Comparison of ENCODE assay signal across 35 mouse cellular contexts in the genomic region with DNA sequence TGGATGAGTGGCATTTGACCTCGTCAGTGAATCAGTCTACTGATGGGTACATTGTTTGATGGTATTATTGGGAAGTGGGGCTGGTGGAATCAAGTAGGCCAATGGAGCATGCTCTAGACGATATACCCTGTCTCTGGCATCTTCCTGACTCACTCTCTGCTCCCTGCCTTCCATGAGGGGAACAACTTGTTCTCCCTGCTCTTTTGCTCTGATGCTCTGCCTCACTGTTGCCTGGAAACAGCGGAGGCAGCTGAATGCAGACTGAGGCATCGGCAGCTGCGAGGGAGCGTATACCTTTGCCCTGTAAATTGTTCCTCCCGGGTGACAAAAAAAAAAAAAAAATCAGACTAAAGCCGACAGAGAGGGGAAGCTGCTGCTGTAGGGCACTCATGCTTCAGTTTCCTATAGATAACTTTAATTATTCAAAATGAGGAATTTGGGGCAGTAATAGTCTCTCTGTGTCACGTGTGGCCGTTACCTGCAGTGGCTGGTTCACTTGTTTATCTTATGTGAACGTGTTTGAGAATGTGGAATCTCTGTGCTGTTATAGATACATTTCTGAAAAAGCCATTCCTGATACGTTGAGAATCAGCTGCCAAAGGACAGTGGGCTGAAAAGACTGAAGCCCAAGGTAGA. TPM values are rescaled to one million over a fixed set of nuclear protein-coding genes. Genes with fewer than 3 reads are reported as not detected.
DNase-seq lines count a peak whose midpoint lies in the region; ATAC-seq and TF ChIP-seq lines count a peak whose summit lies in the region.
"Had no signal": no experiment of that assay in that cellular context is flagged by ENCODE, and none has a peak within 500 bp of the region (broad histone marks: within the 10 kb centered on the region; RNA-seq: fewer than 3 reads in every experiment).

No protein-coding gene starts in this region.

- no peaks in the 10 kb centered on the region for H3K27me3 ChIP-seq in midbrain, embryonic 14.5 days (ENCODE audit: control insufficient read depth, insufficient read depth, low read length)
- no peaks in the 10 kb centered on the region for H3K27me3 ChIP-seq in midbrain, embryonic 11.5 days (ENCODE audit: control insufficient read depth, insufficient read depth, low read length)
- H3K27me3 ChIP-seq: embryonic facial prominence, embryonic 12.5 days; heart, embryonic 13.5 days; hindbrain, embryonic 15.5 days; intestine, embryonic 15.5 days; limb, embryonic 15.5 days; liver, embryonic 13.5 days; midbrain, embryonic 13.5 days; neural tube, embryonic 15.5 days had no signal

- H3K4me1 ChIP-seq in midbrain, embryonic 14.5 days (ENCODE audit: control insufficient read depth, insufficient read depth, low read length): no peaks in the 10 kb centered on the region
- no peaks in the 10 kb centered on the region for H3K4me1 ChIP-seq in midbrain, embryonic 11.5 days (ENCODE audit: control insufficient read depth, insufficient read depth, low read length)
- H3K4me1 ChIP-seq: embryonic facial prominence, embryonic 12.5 days; forebrain, embryonic 10.5 days; heart, embryonic 13.5 days; hindbrain, embryonic 15.5 days; intestine, embryonic 15.5 days; limb, embryonic 10.5 days; limb, embryonic 15.5 days; liver, embryonic 13.5 days; megakaryocyte, embryonic 14.5 days; neural tube, embryonic 15.5 days had no signal

- no peak for TF ChIP-seq POLR2A in brain, embryonic 14.5 days (IDR thresholded peaks at IDR 0.05; ENCODE audit: borderline replicate concordance, extremely low read depth, insufficient read depth, insufficient read length, poor library complexity, severe bottlenecking)

- 48% methylated on average over 12 of the region's 12 CpGs for WGBS in midbrain, embryonic 14.5 days
- WGBS in midbrain, embryonic 11.5 days: 71% methylated on average over 12 of the region's 12 CpGs

- no peak for ATAC-seq in midbrain, embryonic 14.5 days (ENCODE audit: low FRiP score, low TSS enrichment)
- ATAC-seq in midbrain, embryonic 11.5 days (ENCODE audit: low FRiP score): no peak
- ATAC-seq: CD4-positive, CD25-positive, alpha-beta regulatory T cell, adult 4 months; forebrain, embryonic 16.5 days; intestine, embryonic 15.5 days; lung, postnatal 0 days; midbrain, embryonic 13.5 days had no signal

- no peak overlapping the region for H3K27ac ChIP-seq in midbrain, embryonic 14.5 days (replicated peaks; ENCODE audit: low read depth, low read length)
- no peak overlapping the region for H3K27ac ChIP-seq in midbrain, embryonic 11.5 days (ENCODE audit: low read depth, low read length)
- H3K27ac ChIP-seq: embryonic facial prominence, embryonic 12.5 days; forebrain, embryonic 10.5 days; heart, embryonic 13.5 days; hindbrain, embryonic 10.5 days; hindbrain, embryonic 15.5 days; intestine, embryonic 15.5 days; limb, embryonic 10.5 days; limb, embryonic 15.5 days; liver, embryonic 13.5 days; midbrain, embryonic 13.5 days; neural tube, embryonic 15.5 days; stomach, postnatal 0 days had no signal

- H3K4me2 ChIP-seq in midbrain, embryonic 14.5 days (ENCODE audit: low read length): no peak overlapping the region
- no peak overlapping the region for H3K4me2 ChIP-seq in midbrain, embryonic 11.5 days
- H3K4me2 ChIP-seq: embryonic facial prominence, embryonic 12.5 days; heart, embryonic 13.5 days; hindbrain, embryonic 15.5 days; intestine, embryonic 15.5 days; limb, embryonic 15.5 days; liver, embryonic 13.5 days; midbrain, embryonic 13.5 days; neural tube, embryonic 15.5 days had no signal

- no peaks in the 10 kb centered on the region for H3K36me3 ChIP-seq in midbrain, embryonic 14.5 days (ENCODE audit: control insufficient read depth, insufficient read depth, low read length)
- H3K36me3 ChIP-seq in midbrain, embryonic 11.5 days (ENCODE audit: control insufficient read depth, insufficient read depth, low read length): no peaks in the 10 kb centered on the region
- H3K36me3 ChIP-seq: embryonic facial prominence, embryonic 12.5 days; forebrain, embryonic 10.5 days; heart, embryonic 13.5 days; hindbrain, embryonic 10.5 days; hindbrain, embryonic 15.5 days; intestine, embryonic 15.5 days; limb, embryonic 10.5 days; limb, embryonic 15.5 days; liver, embryonic 13.5 days; midbrain, embryonic 13.5 days; neural tube, embryonic 15.5 days had no signal

- DNase-seq in layer of hippocampus, adult 11-12 months (ENCODE audit: low spot score): peak; percentile 23
- DNase-seq in layer of hippocampus, postnatal 10 days (ENCODE audit: low spot score in 2 of 2): no peak
- peak; percentile 45 for DNase-seq in midbrain, embryonic 14.5 days
- DNase-seq in midbrain, embryonic 11.5 days (ENCODE audit: low spot score, missing footprints): no peak
- peak; percentile 64 for DNase-seq in MEL-GATA-1-ER (ENCODE audit: extremely low read depth, low read depth)
- DNase-seq in brain, embryonic 14.5 days (ENCODE audit: low read depth): peak; percentile 46
- no peak for DNase-seq in ovary, adult 18-20 months (ENCODE audit: low spot score)
- DNase-seq: adrenal gland, postnatal 10 days; cerebellum, adult 11-12 months; cerebellum, adult 9-11 months; embryo, embryonic 11 days; heart, postnatal 10 days; kidney, adult 8-10 months; kidney, postnatal 10 days; liver, embryonic 13.5 days; lung, adult 18-20 months; lung, postnatal 4 days; thymus, adult 18-20 months; thymus, postnatal 36 days had no signal

- no peak overlapping the region for H3K4me3 ChIP-seq in midbrain, embryonic 14.5 days (replicated peaks; ENCODE audit: low read depth, low read length)
- no peak overlapping the region for H3K4me3 ChIP-seq in midbrain, embryonic 11.5 days (ENCODE audit: low read depth, low read length)
- H3K4me3 ChIP-seq: embryonic facial prominence, embryonic 12.5 days; forebrain, embryonic 10.5 days; heart, embryonic 13.5 days; hindbrain, embryonic 10.5 days; hindbrain, embryonic 15.5 days; intestine, embryonic 15.5 days; limb, embryonic 10.5 days; limb, embryonic 15.5 days; liver, embryonic 13.5 days; megakaryocyte, embryonic 14.5 days; midbrain, embryonic 13.5 days; neural tube, embryonic 15.5 days had no signal

- H3K9ac ChIP-seq in midbrain, embryonic 14.5 days (replicated peaks; ENCODE audit: low read length): no peak overlapping the region
- no peak overlapping the region for H3K9ac ChIP-seq in midbrain, embryonic 11.5 days (ENCODE audit: low read length)
- H3K9ac ChIP-seq: embryonic facial prominence, embryonic 12.5 days; heart, embryonic 13.5 days; hindbrain, embryonic 15.5 days; intestine, embryonic 15.5 days; limb, embryonic 15.5 days; liver, embryonic 13.5 days; midbrain, embryonic 13.5 days; neural tube, embryonic 15.5 days had no signal

- no peak for TF ChIP-seq CTCF in brain, embryonic 14.5 days (IDR thresholded peaks at IDR 0.05; ENCODE audit: borderline replicate concordance, extremely low read depth, insufficient read depth, insufficient read length)

- no peaks in the 10 kb centered on the region for H3K9me3 ChIP-seq in midbrain, embryonic 14.5 days (ENCODE audit: control insufficient read depth, low read length)
- H3K9me3 ChIP-seq in midbrain, embryonic 11.5 days (ENCODE audit: control insufficient read depth, low read length): no peaks in the 10 kb centered on the region
- H3K9me3 ChIP-seq: embryonic facial prominence, embryonic 12.5 days; forebrain, embryonic 10.5 days; heart, embryonic 13.5 days; hindbrain, embryonic 10.5 days; hindbrain, embryonic 15.5 days; intestine, embryonic 15.5 days; limb, embryonic 10.5 days; limb, embryonic 15.5 days; liver, embryonic 13.5 days; megakaryocyte, embryonic 14.5 days; midbrain, embryonic 13.5 days; neural tube, embryonic 15.5 days had no signal

RNA-seq across cellular contexts. Expression of a gene that starts 9.2 kb away (rescaled TPM):
- 100 to 1,000 TPM in 1 of 2 experiments, 10 to 100 TPM in 1; 92.2 to 132 TPM for total RNA-seq in layer of hippocampus, postnatal 10 days (2021)
- polyA plus RNA-seq in midbrain, embryonic 14.5 days (2014; fragmentation: Nextera tagmentation; extraction: Ambion mirVana): 14.2 and 18.1 TPM in 2 replicates
- 0.26 and 0.37 TPM in 2 replicates for polyA plus RNA-seq in midbrain, embryonic 11.5 days (2014; fragmentation: Nextera tagmentation; extraction: Ambion mirVana)
- polyA plus RNA-seq in brain, embryonic 14.5 days (2012; rRNA removed): 59.5 and 68.2 TPM in 2 replicates
- polyA plus RNA-seq: CD4-positive, CD25-positive, alpha-beta regulatory T cell, adult 4 months; liver, embryonic 13.5 days; spleen, adult 2 months had no signal

RNA-seq across cellular contexts. Expression of a gene that starts 30.6 kb away (rescaled TPM):
- 10 to 100 TPM; 80.1 to 83.0 TPM for total RNA-seq in layer of hippocampus, postnatal 10 days (2021)
- polyA plus RNA-seq in midbrain, embryonic 14.5 days (2014; fragmentation: Nextera tagmentation; extraction: Ambion mirVana): 77.0 and 93.4 TPM in 2 replicates
- 42.3 and 50.4 TPM in 2 replicates for polyA plus RNA-seq in midbrain, embryonic 11.5 days (2014; fragmentation: Nextera tagmentation; extraction: Ambion mirVana)
- polyA plus RNA-seq in brain, embryonic 14.5 days (2012; rRNA removed): 61.1 and 67.4 TPM in 2 replicates

RNA-seq across cellular contexts. Expression of a gene that starts 30.7 kb away (rescaled TPM):
- 10 to 100 TPM; 21.1 to 26.0 TPM for total RNA-seq in layer of hippocampus, postnatal 10 days (2021)
- polyA plus RNA-seq in midbrain, embryonic 14.5 days (2014; fragmentation: Nextera tagmentation; extraction: Ambion mirVana): 25.0 and 30.4 TPM in 2 replicates
- 53.3 and 55.4 TPM in 2 replicates for polyA plus RNA-seq in midbrain, embryonic 11.5 days (2014; fragmentation: Nextera tagmentation; extraction: Ambion mirVana)
- polyA plus RNA-seq in brain, embryonic 14.5 days (2012; rRNA removed): 40.9 and 49.6 TPM in 2 replicates

Comparison
In these comparisons a context has a peak if more than half of its experiments do, and no peak if none do; other contexts are left out.
1. DNase-seq: peak in layer of hippocampus, adult 11-12 months (single experiment), midbrain, embryonic 14.5 days (single experiment), MEL-GATA-1-ER (single experiment) and brain, embryonic 14.5 days (single experiment); none in layer of hippocampus, postnatal 10 days (0 of 2), midbrain, embryonic 11.5 days (single experiment) and ovary, adult 18-20 months (single experiment).
2. RNA of a gene that starts 9.2 kb away (polyA plus RNA-seq): 59.5 to 68.2 TPM in brain, embryonic 14.5 days and 14.2 to 18.1 TPM in midbrain, embryonic 14.5 days; 0.26 to 0.37 TPM in midbrain, embryonic 11.5 days; every median in the first group is over 10 times any median in the second.